Comparison of ENCODE assay signal across 21 mouse cellular contexts in genomic region chr6:17742209-17742608, GRCm38 (mm10). TPM values are rescaled to one million over a fixed set of nuclear protein-coding genes. Genes with fewer than 3 reads are reported as not detected.
DNase-seq lines count a peak whose midpoint lies in the region; ATAC-seq lines count a peak whose summit lies in the region.
"Had no signal": no experiment of that assay in that cellular context is flagged by ENCODE, and none has a peak within 500 bp of the region (broad histone marks: within the 10 kb centered on the region; RNA-seq: fewer than 3 reads in every experiment).

No protein-coding gene starts in this region.

- DNase-seq in heart, adult 18-20 months: no peak
- DNase-seq in liver: peak; percentile 37
- no peak for DNase-seq in kidney, adult 9 months
- no peak for DNase-seq in cerebellum, postnatal 4 days (ENCODE audit: low spot score in 2 of 2)
- DNase-seq: cerebellum, postnatal 36 days; lung, adult 2 months; midbrain, embryonic 14.5 days; right cerebral cortex, postnatal 25 days; thymus, postnatal 14 days had no signal

- no peak overlapping the region for H3K4me2 ChIP-seq in heart, embryonic 15.5 days
- H3K4me2 ChIP-seq in embryonic facial prominence, embryonic 15.5 days (replicated peaks): no peak overlapping the region
- H3K4me2 ChIP-seq: embryonic facial prominence, embryonic 12.5 days; hindbrain, embryonic 13.5 days; intestine, embryonic 15.5 days; neural tube, embryonic 15.5 days had no signal

- 75% methylated on average over 4 of the region's 4 CpGs for WGBS in heart, embryonic 15.5 days
- 78% methylated on average over 4 of the region's 4 CpGs for WGBS in embryonic facial prominence, embryonic 15.5 days

- H3K27me3 ChIP-seq in heart, embryonic 15.5 days: no peaks in the 10 kb centered on the region
- H3K27me3 ChIP-seq in embryonic facial prominence, embryonic 15.5 days: no peaks in the 10 kb centered on the region
- H3K27me3 ChIP-seq: embryonic facial prominence, embryonic 12.5 days; hindbrain, embryonic 13.5 days; intestine, embryonic 15.5 days; neural tube, embryonic 15.5 days had no signal

- H3K36me3 ChIP-seq in heart, embryonic 15.5 days: no peaks in the 10 kb centered on the region
- H3K36me3 ChIP-seq in embryonic facial prominence, embryonic 15.5 days: no peaks in the 10 kb centered on the region
- H3K36me3 ChIP-seq: embryonic facial prominence, embryonic 12.5 days; hindbrain, embryonic 13.5 days; intestine, embryonic 15.5 days; limb, embryonic 10.5 days; neural tube, embryonic 15.5 days had no signal

- H3K9ac ChIP-seq in heart, embryonic 15.5 days: no peak overlapping the region
- no peak overlapping the region for H3K9ac ChIP-seq in embryonic facial prominence, embryonic 15.5 days
- H3K9ac ChIP-seq: embryonic facial prominence, embryonic 12.5 days; hindbrain, embryonic 13.5 days; intestine, embryonic 15.5 days; neural tube, embryonic 15.5 days had no signal

- H3K4me3 ChIP-seq in heart, embryonic 15.5 days: no peak overlapping the region
- H3K4me3 ChIP-seq in embryonic facial prominence, embryonic 15.5 days (replicated peaks): no peak overlapping the region
- H3K4me3 ChIP-seq: embryonic facial prominence, embryonic 12.5 days; hindbrain, embryonic 13.5 days; intestine, embryonic 15.5 days; limb, embryonic 10.5 days; myocyte; neural tube, embryonic 15.5 days had no signal

- no peak for ATAC-seq in heart, embryonic 15.5 days (replicated peaks; ENCODE audit: insufficient number of reproducible peaks, insufficient read depth, low FRiP score, low read depth)
- ATAC-seq in embryonic facial prominence, embryonic 15.5 days (ENCODE audit: insufficient number of reproducible peaks, low FRiP score, low TSS enrichment, low read depth): peak; percentile 76; the same call in 1 of the 2 replicates
- peak; percentile 38 for ATAC-seq in megakaryocyte, adult 5-6 weeks (ENCODE audit: poor library complexity, severe bottlenecking)
- ATAC-seq: intestine, embryonic 15.5 days had no signal

- peaks cover 28% of the 10 kb centered on the region for H3K4me1 ChIP-seq in heart, embryonic 15.5 days (replicated peaks)
- H3K4me1 ChIP-seq in embryonic facial prominence, embryonic 15.5 days: no peaks in the 10 kb centered on the region
- H3K4me1 ChIP-seq: embryonic facial prominence, embryonic 12.5 days; hindbrain, embryonic 13.5 days; intestine, embryonic 15.5 days; neural tube, embryonic 15.5 days had no signal

- H3K27ac ChIP-seq in heart, embryonic 15.5 days: peak overlapping the region; percentile 44
- no peak overlapping the region for H3K27ac ChIP-seq in embryonic facial prominence, embryonic 15.5 days (replicated peaks)
- H3K27ac ChIP-seq: embryonic facial prominence, embryonic 12.5 days; hindbrain, embryonic 13.5 days; intestine, embryonic 15.5 days; kidney, postnatal 0 days; limb, embryonic 10.5 days; macrophage; neural tube, embryonic 15.5 days; stomach, postnatal 0 days had no signal

- H3K9me3 ChIP-seq in heart, embryonic 15.5 days (replicated peaks): no peaks in the 10 kb centered on the region
- H3K9me3 ChIP-seq in embryonic facial prominence, embryonic 15.5 days (replicated peaks): no peaks in the 10 kb centered on the region
- H3K9me3 ChIP-seq: embryonic facial prominence, embryonic 12.5 days; hindbrain, embryonic 13.5 days; intestine, embryonic 15.5 days; limb, embryonic 10.5 days; neural tube, embryonic 15.5 days had no signal

RNA-seq across cellular contexts. Expression of gene St7, which starts 49.5 kb away (rescaled TPM):
- polyA plus RNA-seq in heart, embryonic 15.5 days (2015; fragmentation: Nextera tagmentation; extraction: Ambion mirVana): 26.1 and 28.6 TPM in 2 replicates
- total RNA-seq in heart, adult 18-20 months (2021): 10 to 100 TPM; 16.0 to 16.8 TPM
- polyA plus RNA-seq in embryonic facial prominence, embryonic 15.5 days (2015; fragmentation: Nextera tagmentation; extraction: Ambion mirVana): 23.4 and 29.5 TPM in 2 replicates
- total RNA-seq in megakaryocyte, adult 5-6 weeks (2015): 6.9 and 8.5 TPM in 2 replicates
- 10.6 and 14.0 TPM in 2 replicates for total RNA-seq in megakaryocyte, adult 5-6 weeks (2017)
